Mouse (Mus musculus) B cell, adult 2 months (primary cell): ENCODE results near the gene Rrp12.
"Not testable (repeated sequence)": the region's sequence is repeated elsewhere in the genome, so short reads cannot be mapped to it uniquely, and the experiment has no call there.

Experiments
- DNase-seq, 2 experiments: peaks; one replicate each; pipeline ENCODE4 v3.0.0; 2022

Gene Rrp12

GRCm38 (mm10) chr19:41895460-41896318 is at the start of gene Rrp12:
Gene Rrp12, minus strand, starts transcription at chr19:41896173.
- DNase-seq, result peak; percentile 86 to 88

DNA sequence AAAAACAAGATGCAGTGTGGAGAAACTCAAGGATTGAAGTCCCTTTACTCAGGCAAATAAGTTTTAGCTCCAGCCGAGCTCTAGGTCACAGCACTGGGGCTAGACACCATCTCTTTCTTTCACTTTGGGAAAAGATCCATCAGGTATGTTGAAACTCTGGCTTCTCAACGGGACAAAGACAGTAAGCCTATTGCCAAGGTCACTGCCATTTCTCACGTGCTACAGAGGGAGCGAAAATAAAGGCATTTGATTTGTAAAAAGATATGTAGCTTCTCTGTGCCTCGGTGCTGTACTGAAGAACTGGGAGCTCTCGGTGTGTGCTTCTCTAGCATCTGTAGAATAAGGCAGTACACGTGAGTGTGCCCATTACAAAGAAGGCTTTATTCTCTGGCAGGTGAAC is 47.9 kb upstream of the Rrp12 start:
- DNase-seq, result no peak

DNA sequence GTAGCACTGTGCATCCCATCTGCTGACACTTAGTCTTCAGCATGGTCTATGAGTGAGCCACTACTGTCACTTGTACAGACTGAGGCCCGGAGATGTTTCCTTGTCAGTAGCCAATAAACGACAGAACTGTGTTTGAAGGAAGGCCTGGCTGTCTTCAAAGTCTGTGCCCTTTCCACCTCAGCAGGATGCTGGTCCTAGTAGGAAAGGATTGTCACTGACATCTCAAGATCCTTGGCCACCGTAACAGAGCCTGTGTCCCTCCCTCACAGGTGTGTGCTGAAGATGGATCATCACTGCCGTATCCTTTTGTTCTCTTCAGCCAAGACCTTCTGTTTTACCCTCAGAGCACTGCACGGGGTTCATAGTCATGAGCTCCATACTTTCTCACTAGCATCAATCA is 42.6 kb upstream of the Rrp12 start:
- no peak for DNase-seq

DNA sequence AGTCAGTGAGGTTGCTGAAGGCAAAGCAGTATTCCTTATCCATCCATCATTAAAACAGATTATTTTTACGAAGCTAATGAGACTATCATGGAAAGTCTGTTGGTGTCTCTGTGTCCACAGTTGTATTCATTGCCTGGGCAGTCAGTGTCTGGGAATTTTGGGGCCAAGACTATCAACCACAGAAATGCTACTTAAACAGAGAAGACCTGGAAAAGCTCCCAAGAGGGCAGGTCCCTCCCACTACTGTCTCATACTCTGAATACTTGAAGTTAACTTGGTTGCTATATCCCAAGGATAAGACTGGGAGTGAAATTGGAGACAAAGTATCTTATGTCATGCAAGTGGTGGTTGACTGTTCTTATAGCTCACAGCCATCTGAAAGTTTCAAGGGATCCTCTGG is 39.9 kb upstream of the Rrp12 start:
- no peak for DNase-seq

- DNase-seq, result no peak
These were observed 38.2 kb upstream of the Rrp12 start for GRCm38 (mm10) chr19:41934124-41934523.

DNA sequence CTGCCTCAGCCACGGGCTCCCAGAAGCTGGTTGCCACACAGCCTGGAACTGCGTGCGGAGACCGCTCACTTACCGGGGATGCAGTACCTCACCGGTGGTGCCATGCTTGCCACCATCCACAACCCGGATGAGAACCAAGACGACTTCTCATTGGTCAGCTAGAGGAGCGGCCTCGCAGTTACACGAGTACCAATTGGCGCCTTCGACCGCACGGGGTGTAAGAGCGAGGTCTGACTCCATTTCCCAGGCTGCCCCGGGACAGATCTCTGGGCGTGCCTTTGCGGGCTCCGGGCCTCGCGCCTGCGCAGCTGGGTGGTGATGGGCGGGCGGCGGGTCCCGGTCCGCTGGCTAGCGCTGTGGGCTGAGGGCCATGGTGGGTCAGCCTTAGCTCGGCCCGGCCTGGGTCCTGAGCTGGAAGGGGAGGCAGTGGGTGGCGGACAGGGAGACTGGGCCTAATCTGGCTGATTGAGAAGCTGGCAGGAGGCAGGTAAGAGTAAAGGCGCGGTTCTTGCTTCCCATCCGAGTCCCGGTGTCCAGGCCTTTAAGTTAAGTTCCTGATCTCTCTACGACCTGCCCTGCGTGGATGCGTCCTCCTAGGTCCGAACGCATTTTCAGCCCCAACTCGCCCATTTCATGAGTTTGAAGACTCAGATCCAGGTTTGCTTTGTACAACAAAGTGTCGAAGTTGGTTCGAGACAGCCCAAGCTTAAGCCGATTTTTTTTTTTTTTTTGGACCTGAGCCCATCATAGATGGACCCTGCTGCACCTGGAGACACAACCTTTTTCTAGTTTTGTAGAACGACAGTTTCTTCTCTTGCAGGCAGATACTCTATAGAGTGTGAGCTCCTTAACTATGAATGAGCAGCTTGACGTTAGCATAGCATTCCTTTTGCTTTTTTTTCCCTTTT is 37.5 kb upstream of the Rrp12 start, which contains the start of the genes Exosc1 and Zdhhc16:
Gene Exosc1 (minus strand): TSS at position 245 of the 908 bp plus-strand sequence.
Gene Zdhhc16 (plus strand): TSS at position 302 of the 908 bp plus-strand sequence.
- DNase-seq, result peak; percentile 96

DNA sequence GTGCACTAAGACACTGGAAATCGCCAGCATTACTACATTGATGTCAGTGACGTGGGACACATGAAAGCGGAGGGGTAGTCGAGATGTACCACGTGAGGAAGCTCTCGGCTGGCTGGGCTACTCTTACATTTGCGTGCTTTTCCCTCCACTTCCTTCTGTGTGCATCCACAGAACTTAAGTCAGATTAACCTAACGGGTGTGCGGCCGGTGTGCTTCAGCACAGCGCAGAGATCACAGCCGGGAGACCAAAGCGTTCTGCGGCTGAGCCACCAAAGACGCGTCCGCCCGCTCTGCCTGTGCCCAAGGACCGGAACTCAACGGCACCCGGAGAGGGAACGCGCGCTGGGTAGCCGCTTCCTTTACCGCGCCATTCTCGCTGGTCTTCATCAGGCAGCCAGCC is 36.7 kb upstream of the Rrp12 start:
- no peak for DNase-seq

- no peak for DNase-seq
These were observed 24.6 kb upstream of the Rrp12 start for GRCm38 (mm10) chr19:41920412-41921067.

- no peak for DNase-seq
These were observed 23.5 kb upstream of the Rrp12 start for GRCm38 (mm10) chr19:41919471-41919870.

GRCm38 (mm10) chr19:41916853-41917252 is 20.9 kb upstream of the Rrp12 start:
- DNase-seq, result no peak

DNA sequence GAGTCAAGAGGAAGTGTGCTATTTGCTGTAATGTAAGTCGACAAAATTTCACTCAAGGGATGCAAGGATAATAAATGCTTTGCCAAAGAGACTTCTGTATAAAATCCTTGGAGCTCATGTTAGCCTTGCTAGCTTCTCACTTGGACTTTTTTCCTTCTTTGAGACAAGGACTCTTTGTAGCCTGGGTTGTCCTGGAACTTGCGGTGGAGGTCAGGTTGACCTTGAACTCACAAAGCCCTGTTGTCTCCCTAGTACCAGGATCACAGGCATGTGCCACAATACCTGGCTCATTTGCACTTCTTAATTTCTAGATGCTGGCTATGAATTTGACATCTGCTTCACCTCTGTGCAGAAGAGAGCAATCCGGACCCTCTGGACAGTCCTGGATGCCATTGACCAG is 19.3 kb upstream of the Rrp12 start:
- no peak for DNase-seq

- not testable (repeated sequence) for DNase-seq
These were observed 18.6 kb upstream of the Rrp12 start for GRCm38 (mm10) chr19:41914592-41914882.

GRCm38 (mm10) chr19:41913774-41914591 is 18.0 kb upstream of the Rrp12 start:
- DNase-seq, result no peak

DNA sequence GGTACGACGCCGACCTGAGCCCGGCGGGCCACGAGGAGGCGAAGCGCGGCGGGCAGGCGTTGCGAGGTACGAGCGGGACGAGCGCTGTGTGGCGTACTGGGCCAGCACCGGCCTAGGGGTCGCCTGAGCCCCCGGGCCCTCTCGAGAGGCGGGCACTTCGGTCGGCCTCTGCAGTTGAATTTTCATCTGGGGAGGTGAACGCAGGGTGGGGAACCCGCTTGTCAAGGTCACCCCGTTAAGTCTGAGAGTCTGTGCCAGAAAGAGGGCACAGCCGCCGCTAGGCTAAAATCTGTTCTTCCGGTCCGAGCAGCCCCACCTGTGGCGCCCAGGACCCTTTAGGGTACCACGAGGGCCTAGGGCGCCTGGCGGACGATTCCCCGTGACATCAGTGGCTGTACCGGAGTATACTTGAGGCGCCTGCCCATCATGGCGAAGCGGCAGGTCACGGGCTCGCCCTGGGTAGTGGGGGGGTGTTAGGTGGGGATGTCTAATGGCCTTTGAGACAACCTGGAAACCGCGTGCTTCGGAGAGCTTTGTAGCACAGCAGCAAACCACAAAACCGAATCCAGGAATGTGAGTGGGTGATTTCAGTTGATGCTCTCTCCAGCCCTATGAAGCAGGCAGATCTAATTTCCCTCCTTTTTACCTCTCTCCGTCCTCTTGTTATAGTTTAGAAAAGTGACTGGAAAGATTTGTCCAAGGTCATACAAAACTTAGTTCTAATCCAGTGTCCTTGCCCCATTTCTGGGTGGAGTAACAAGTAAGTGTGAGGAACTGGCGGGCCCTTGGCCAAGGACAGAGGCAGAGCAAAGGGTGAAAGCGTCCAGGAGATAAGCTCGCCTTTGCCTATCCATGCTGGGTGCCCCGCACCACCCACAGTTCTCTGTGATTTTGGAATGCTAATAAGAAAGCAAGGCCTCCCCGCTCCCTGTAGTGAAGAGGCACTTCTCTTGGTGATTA is 16.4 kb upstream of the Rrp12 start:
- peak; percentile 59 to 65 for DNase-seq

DNA sequence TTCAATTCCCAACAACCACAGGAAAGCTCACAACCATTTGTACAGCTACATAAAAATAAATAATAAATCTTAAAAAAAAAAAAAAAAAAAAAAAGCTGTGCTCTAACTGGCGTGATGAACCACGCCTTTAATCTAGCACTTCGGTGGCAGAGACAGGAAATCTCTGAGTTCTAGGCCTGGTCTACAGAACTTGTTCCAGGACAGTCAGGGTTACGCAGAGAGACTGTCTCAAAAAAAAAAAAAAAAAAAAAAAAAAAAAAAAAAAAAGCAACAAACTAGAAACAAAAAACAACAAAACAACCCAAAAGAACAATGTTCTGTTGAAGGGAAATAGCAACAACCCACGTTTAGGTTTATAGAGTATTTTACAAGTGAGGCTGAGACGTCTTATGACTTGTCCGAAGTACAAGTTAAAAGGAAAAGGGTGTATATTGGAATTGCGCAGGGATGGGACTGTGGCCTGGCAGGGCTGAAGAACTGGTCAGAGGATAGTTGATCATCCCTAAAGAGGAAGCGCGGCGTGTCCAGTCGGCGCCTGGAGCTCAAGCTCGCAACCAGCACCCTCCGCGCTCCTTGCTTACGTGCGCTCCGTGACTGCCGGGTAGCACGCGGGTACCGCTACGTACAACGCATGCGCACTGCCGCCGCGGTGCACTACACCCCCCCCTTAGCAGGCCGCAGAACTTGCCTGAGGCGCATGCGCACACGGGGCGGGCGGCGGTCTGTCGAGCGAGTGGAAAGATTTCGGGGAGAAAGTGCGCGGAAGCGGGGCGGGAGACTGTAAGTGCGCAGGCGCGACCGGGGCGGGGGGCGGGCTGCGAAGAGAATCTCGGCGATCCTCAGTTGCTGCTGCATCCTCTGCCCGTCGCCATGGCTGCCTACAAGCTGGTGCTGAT is 15.5 kb upstream of the Rrp12 start, which contains the start of gene Pgam1:
Gene Pgam1 (plus strand): TSS at position 746 of the 896 bp plus-strand sequence.
- peak; percentile 95 for DNase-seq

- DNase-seq, result no peak
These were observed 14.4 kb upstream of the Rrp12 start for GRCm38 (mm10) chr19:41910396-41910795.

DNA sequence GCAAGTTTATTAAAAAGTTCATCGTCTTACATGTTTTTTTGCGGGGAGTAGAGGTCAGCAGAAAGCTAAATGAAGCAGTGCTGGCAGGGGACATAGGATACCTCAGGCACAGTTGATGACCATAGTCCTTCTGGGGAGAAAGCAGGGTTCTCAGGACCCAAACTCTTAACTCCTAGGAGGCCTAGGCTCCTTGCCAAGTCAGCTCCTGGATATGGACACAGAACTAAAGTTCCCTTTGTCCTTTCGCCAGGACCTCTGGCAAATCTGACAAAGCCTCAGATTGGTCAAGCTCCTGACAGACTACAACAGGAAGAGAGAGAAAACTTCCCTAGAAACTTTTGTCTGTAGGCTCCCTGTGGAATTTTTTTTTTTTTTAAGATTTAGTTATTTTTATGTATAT is 12.8 kb upstream of the Rrp12 start:
- DNase-seq, result no peak

DNA sequence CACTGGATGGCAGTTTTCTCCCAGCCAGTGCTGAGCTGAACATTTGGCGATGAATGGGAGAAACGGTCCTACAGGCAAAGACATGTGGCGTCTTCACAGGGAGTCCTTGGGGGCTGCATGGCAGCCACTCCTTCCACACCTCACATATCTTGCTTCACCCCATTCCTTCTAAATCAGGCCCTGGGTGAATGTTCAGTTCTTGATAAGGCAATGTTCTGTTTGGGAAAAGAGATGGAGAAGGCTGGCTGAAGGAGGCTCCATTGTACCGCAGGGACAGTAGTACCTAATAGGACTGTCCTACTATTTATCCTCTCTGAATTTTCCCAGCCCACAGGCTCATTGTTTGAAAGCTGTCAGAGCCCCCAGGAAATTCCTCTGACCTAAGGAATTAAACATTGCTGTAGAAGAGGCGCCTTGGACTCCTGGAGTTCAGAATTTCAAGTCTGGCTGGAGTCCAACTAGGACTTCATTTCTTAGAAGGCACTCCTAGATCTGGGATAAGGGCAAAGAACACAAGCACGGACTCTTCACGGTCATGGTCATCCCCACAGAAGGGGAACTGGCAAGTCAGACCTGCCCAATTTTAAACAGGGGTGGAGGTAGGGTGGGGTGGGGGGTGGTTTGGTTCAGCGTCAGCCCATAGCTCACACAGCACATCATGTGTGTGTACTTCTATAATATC is 11.2 kb upstream of the Rrp12 start:
- DNase-seq, result no peak
